Mouse (Mus musculus): ENCODE measurements around the gene Tmem38b. TPM values are rescaled to one million over a fixed set of nuclear protein-coding genes. Genes with fewer than 3 reads are reported as not detected.
A peak's percentile ranks its signal among the peaks of the same experiment; 100 is the strongest.

The Tmem38b gene
- polyA plus RNA-seq, 1 experiment from 2014 or later = 12.8 TPM

DNA sequence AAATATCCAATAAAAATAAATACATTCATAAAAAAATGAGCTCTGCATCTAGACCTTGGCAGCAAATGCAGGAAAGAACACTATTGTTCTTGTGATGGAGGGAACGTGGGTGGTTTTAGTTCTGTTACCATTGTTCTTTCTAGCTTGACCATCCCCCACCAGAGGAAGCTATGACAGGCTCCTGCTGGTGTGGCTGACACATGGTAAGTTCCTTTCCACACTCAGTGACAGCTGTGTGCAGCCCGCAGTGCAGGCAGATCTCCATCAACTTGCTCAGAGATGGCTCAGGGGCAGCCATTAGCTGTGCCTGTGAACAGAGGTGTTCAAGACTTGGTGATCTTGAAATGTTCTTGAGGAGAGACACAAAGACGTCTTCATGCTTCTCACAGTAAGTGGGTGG lies 6.5 kb downstream of the Tmem38b start:
- no peak overlapping the region for H3K27ac ChIP-seq (replicated peaks)

DNA sequence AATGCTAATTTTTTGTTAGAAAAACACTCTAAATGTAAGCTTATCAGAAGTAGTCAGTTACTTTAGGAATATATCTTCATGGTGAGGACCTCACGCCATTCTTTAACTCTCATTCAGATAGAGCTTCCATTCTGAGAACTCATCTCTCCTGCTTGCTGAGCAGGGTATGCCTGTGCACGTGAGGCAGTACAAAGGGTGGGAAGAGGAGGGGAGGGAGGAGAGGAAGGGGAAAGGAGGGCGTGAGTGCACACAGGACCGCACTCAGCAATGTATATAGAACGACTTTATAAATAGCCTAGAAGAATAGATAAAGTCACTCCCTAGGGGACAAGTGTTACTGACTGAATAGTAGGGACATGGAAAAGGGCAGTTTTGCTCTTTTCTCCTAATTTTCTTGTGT lies 11.1 kb downstream of the Tmem38b start:
- 0 out of 2 replicates have a peak, but pooled peaks have one; percentile 47 for ATAC-seq (ENCODE audit: low FRiP score, low read depth)
- Histone ChIP-seq H3K9ac (replicated peaks) (no peak overlapping the region), H3K27me3 (no peaks in the 10 kb centered on the region), H3K4me3 (no peak overlapping the region), H3K27ac (replicated peaks) (no peak overlapping the region), H3K4me1 (peaks cover 16% of the 10 kb centered on the region; the same call in 1 of the 2 replicates), H3K9me3 (no peaks in the 10 kb centered on the region), H3K36me3 (no peaks in the 10 kb centered on the region), H3K4me2 (replicated peaks) (no peak overlapping the region)
- 20% methylated on average over 5 of the region's 5 CpGs for WGBS

More for the DNA sequence above, 6.5 kb downstream of the Tmem38b start:
- WGBS = 53% methylated on average over 3 of the region's 3 CpGs
- peaks cover 16% of the 10 kb centered on the region; the same call in 1 of the 2 replicates for H3K4me1 ChIP-seq
- H3K9me3 ChIP-seq = no peaks in the 10 kb centered on the region
- no peak overlapping the region for H3K4me3 ChIP-seq
- no peak overlapping the region for H3K9ac ChIP-seq (replicated peaks)
- H3K36me3 ChIP-seq = no peaks in the 10 kb centered on the region
- H3K4me2 ChIP-seq (replicated peaks) = no peak overlapping the region
- peak; percentile 66; the same call in 1 of the 2 replicates for ATAC-seq (ENCODE audit: low FRiP score, low read depth)
- no peaks in the 10 kb centered on the region for H3K27me3 ChIP-seq

DNA sequence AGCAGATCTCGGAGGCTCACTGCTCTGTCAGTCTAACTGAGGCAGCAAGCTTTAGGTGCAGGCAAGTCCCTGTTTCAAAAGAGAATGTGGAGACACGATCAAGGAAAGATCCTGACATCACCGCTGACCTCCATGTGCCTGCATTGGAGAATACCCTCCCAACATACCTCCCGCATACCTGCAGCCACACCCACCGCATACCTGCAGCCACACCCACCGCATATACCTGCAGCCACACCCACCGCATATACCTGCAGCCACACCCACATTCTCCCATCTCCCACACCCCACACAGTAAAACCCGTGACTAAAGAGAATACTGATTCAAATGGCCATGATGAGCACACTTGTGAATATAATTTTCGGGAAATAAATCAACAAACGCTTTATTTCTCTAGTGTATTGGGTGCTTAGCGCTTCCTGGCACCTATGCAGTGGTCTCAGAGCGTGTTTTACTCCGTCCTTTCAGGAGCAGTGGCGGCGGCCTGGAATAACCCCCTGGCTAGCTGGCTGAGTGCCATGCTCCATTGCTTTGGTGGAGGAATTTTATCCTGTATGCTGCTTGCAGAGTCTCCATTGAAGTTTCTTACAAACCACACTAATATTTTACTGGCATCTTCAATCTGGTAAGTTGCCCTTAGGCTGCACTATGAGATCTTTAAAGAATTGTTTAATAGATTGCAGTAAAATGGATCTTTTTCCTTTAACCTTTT lies 14.5 kb downstream of the Tmem38b start:
- H3K36me3 ChIP-seq = no peaks in the 10 kb centered on the region
- H3K9ac ChIP-seq (replicated peaks) = no peak overlapping the region
- no peaks in the 10 kb centered on the region for H3K9me3 ChIP-seq
- no peak overlapping the region for H3K27ac ChIP-seq (replicated peaks)
- no peak for ATAC-seq (ENCODE audit: low FRiP score, low read depth)
- WGBS = 87% methylated on average over 15 of the region's 15 CpGs
- H3K4me1 ChIP-seq = peaks cover 11% of the 10 kb centered on the region; the same call in 1 of the 2 replicates
- no peaks in the 10 kb centered on the region for H3K27me3 ChIP-seq
- H3K4me2 ChIP-seq (replicated peaks) = no peak overlapping the region
- H3K4me3 ChIP-seq = no peak overlapping the region

- no peaks in the 10 kb centered on the region for H3K9me3 ChIP-seq
- no peaks in the 10 kb centered on the region for H3K4me1 ChIP-seq
- no peak overlapping the region for H3K4me2 ChIP-seq (replicated peaks)
- no peak overlapping the region for H3K4me3 ChIP-seq
- peak; percentile 34; the same call in 1 of the 2 replicates for ATAC-seq (ENCODE audit: low FRiP score, low read depth)
- no peaks in the 10 kb centered on the region for H3K36me3 ChIP-seq
- no peak overlapping the region for H3K9ac ChIP-seq (replicated peaks)
- H3K27me3 ChIP-seq = no peaks in the 10 kb centered on the region
- WGBS = 68% methylated on average over 8 of the region's 8 CpGs
- H3K27ac ChIP-seq (replicated peaks) = no peak overlapping the region
Measured at GRCm38 (mm10) chr4:53843553-53843952, 17.7 kb downstream of the Tmem38b start.

DNA sequence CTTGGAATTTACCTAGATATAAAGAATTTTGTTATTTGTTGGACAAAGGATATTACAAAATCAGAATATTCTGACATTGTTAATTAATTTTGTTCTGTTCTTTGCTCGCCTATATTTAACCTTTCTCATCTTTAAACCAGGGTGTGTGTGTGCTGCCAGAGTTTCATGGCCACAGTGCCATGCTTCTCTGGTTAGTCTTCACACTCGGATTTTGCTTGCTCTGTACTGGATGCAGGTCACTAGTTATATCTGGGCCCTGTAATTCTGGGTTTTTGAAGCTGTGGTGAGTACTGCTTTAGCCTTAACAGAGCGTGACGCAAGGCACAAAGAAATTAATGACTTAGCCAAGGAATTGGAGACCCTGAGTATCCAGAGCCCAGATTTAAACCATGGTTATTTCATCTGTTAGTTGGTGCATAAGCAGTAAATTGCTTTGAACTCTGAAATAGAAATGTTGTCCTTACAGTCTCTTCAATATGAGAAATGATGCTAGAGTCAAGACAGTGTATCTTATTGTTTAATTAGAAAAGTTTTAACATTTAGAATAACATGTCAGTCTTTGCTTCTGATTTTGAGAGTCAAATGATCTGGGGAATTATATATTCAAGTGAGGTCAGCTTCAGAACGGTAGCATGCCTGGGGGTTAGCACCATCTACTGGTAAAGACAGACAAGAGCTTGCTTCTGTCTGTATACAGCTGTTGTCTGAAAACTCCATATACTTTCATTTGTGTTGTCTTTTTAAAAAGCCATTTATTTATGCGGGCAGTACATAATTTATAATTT lies 19.2 kb downstream of the Tmem38b start:
- Histone ChIP-seq H3K4me1 (0 out of 2 replicates have a peak, but pooled peaks cover 3% of the 10 kb centered on the region), H3K4me3 (no peak overlapping the region), H3K27me3 (no peaks in the 10 kb centered on the region), H3K27ac (replicated peaks) (peak overlapping the region; percentile 39; the same call in 1 of the 2 replicates), H3K9me3 (no peaks in the 10 kb centered on the region), H3K4me2 (replicated peaks) (no peak overlapping the region), H3K9ac (replicated peaks) (no peak overlapping the region), H3K36me3 (no peaks in the 10 kb centered on the region)
- WGBS = 40% methylated on average over 6 of the region's 6 CpGs
- peak; percentile 75 for ATAC-seq (ENCODE audit: low FRiP score, low read depth)

- H3K9ac ChIP-seq (replicated peaks) = no peak overlapping the region
- H3K4me2 ChIP-seq (replicated peaks) = no peak overlapping the region
- WGBS = 93% methylated on average over 1 of the region's 1 CpGs
- 0 out of 2 replicates have a peak, but pooled peaks cover 3% of the 10 kb centered on the region for H3K4me1 ChIP-seq
- H3K36me3 ChIP-seq = peaks cover 4% of the 10 kb centered on the region
- no peak overlapping the region for H3K4me3 ChIP-seq
- no peak overlapping the region for H3K27ac ChIP-seq (replicated peaks)
- no peak for ATAC-seq (ENCODE audit: low FRiP score, low read depth)
- no peaks in the 10 kb centered on the region for H3K9me3 ChIP-seq
- H3K27me3 ChIP-seq = no peaks in the 10 kb centered on the region
Measured at GRCm38 (mm10) chr4:53845656-53846055, 19.8 kb downstream of the Tmem38b start.

DNA sequence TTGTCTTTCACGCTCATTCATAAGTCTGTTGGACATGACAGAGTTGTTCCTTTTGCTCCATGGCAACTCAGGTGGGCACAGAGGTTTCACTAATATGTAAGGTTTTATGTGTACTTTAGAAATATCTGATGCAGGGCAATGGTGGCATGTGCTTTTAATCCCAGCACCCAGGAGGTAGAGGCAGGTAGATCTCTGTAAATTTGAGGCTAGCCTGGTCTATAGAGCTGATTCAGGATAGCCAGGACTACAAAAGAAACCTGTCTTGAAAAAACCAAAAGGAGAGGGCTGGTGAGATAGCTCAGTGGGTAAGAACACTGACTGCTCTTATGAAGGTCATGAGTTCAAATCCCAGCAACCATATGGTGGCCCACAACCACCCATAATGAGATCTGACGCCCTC lies 20.5 kb downstream of the Tmem38b start:
- WGBS = 74% methylated on average over 2 of the region's 2 CpGs
- Histone ChIP-seq H3K9me3 (no peaks in the 10 kb centered on the region), H3K27me3 (no peaks in the 10 kb centered on the region), H3K4me3 (no peak overlapping the region), H3K27ac (replicated peaks) (no peak overlapping the region), H3K36me3 (peaks cover 10% of the 10 kb centered on the region), H3K9ac (replicated peaks) (no peak overlapping the region), H3K4me2 (replicated peaks) (no peak overlapping the region), H3K4me1 (0 out of 2 replicates have a peak, but pooled peaks cover 3% of the 10 kb centered on the region)
- ATAC-seq (ENCODE audit: low FRiP score, low read depth) = no peak

GRCm38 (mm10) chr4:53847541-53847940 lies 21.7 kb downstream of the Tmem38b start:
- no peak overlapping the region for H3K27ac ChIP-seq (replicated peaks)
- no peak overlapping the region for H3K4me3 ChIP-seq
- H3K4me1 ChIP-seq = 0 out of 2 replicates have a peak, but pooled peaks cover 3% of the 10 kb centered on the region
- H3K9me3 ChIP-seq = no peaks in the 10 kb centered on the region
- H3K27me3 ChIP-seq = no peaks in the 10 kb centered on the region
- no peak overlapping the region for H3K9ac ChIP-seq (replicated peaks)
- WGBS = 97% methylated on average over 4 of the region's 4 CpGs
- H3K4me2 ChIP-seq (replicated peaks) = no peak overlapping the region
- ATAC-seq (ENCODE audit: low FRiP score, low read depth) = no peak
- H3K36me3 ChIP-seq = peaks cover 16% of the 10 kb centered on the region

- Histone ChIP-seq H3K9me3 (no peaks in the 10 kb centered on the region), H3K4me1 (0 out of 2 replicates have a peak, but pooled peaks cover 3% of the 10 kb centered on the region), H3K4me3 (no peak overlapping the region), H3K27ac (replicated peaks) (no peak overlapping the region), H3K4me2 (replicated peaks) (no peak overlapping the region), H3K9ac (replicated peaks) (no peak overlapping the region), H3K27me3 (no peaks in the 10 kb centered on the region), H3K36me3 (peaks cover 16% of the 10 kb centered on the region)
- 98% methylated on average over 3 of the region's 3 CpGs for WGBS
- ATAC-seq (ENCODE audit: low FRiP score, low read depth) = no peak
Measured at GRCm38 (mm10) chr4:53848308-53848707, 22.5 kb downstream of the Tmem38b start.

- Histone ChIP-seq H3K4me1 (0 out of 2 replicates have a peak, but pooled peaks cover 3% of the 10 kb centered on the region), H3K9me3 (no peaks in the 10 kb centered on the region), H3K9ac (replicated peaks) (no peak overlapping the region), H3K36me3 (peaks cover 16% of the 10 kb centered on the region), H3K27ac (replicated peaks) (no peak overlapping the region), H3K27me3 (no peaks in the 10 kb centered on the region), H3K4me3 (no peak overlapping the region), H3K4me2 (replicated peaks) (no peak overlapping the region)
- WGBS = 91% methylated on average over 8 of the region's 8 CpGs
- ATAC-seq (ENCODE audit: low FRiP score, low read depth) = no peak
Measured at GRCm38 (mm10) chr4:53848816-53849215, 23.0 kb downstream of the Tmem38b start.

DNA sequence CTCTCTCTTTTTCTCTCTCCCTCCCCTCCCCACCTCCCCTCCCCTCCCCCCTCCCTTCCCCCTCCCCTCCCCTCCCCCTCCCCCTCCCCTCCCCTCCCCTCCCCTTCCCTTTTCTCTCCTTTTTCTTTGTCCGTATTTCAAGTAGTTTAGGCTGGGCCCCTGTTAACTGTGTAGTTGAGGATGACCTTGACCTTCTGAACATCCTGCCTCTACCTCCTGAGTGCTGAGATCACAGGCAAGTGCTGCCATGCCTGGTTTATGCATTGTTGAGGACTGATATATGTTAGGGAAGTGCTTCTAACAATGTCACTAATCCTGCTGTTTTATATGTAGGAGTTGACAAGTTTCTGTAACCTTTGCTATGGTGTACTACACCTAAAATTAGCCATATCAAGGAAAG lies 24.0 kb downstream of the Tmem38b start:
- WGBS = no CpG with 5 or more reads among the region's 1 CpGs
- ATAC-seq (ENCODE audit: low FRiP score, low read depth) = no peak
- Histone ChIP-seq H3K4me2 (replicated peaks) (no peak overlapping the region), H3K4me3 (no peak overlapping the region), H3K9ac (replicated peaks) (no peak overlapping the region), H3K27me3 (no peaks in the 10 kb centered on the region), H3K27ac (replicated peaks) (no peak overlapping the region), H3K36me3 (peaks cover 22% of the 10 kb centered on the region), H3K4me1 (0 out of 2 replicates have a peak, but pooled peaks cover 3% of the 10 kb centered on the region), H3K9me3 (no peaks in the 10 kb centered on the region)

DNA sequence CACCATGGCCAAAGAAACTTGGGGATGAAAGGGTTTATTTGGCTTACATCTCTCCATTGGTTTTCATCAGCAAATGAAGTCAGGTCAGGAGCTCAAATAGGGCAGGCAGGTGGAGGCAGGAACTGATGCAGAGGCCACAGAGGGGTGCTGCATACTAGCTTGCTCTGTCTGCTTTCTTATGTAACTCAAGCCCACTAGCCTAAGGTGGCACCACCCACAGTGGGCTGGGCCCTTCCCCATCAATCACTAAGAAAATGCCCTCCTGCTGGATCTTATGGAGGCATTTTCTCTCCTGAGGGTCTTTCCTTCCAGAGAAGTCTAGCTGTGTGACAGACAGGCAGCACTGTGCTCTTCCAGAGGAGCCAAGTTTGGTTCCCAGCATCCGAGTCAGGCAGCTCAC lies 27.5 kb downstream of the Tmem38b start:
- Histone ChIP-seq H3K27ac (replicated peaks) (no peak overlapping the region), H3K36me3 (peaks cover 22% of the 10 kb centered on the region), H3K9ac (replicated peaks) (no peak overlapping the region), H3K4me1 (0 out of 2 replicates have a peak, but pooled peaks cover 3% of the 10 kb centered on the region), H3K4me2 (replicated peaks) (no peak overlapping the region), H3K27me3 (no peaks in the 10 kb centered on the region), H3K4me3 (no peak overlapping the region), H3K9me3 (no peaks in the 10 kb centered on the region)
- 75% methylated on average over 1 of the region's 1 CpGs for WGBS
- no peak for ATAC-seq (ENCODE audit: low FRiP score, low read depth)

All from midbrain, embryonic 12.5 days (tissue).